Comparison of ENCODE assay signal across 13 mouse cellular contexts in the genomic region with DNA sequence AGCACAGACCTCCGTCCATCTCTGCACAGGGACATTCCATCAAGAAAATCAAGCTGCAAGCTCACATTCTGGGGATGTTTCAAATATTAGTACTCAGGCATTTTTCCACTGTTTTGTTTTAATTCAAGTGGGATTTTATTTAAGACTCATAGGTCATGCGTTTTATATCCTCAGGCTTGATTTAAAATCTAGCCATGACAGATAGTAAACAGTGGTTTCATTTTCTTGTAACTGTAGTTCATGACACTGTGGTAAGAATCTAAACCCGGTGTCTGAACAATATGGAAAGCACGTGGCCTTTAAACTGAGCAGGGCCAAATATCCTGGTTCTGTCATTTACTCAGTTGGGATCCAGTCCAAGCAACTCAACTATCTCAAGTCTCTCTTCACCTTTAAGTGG.
"Had no signal": no experiment of that assay in that cellular context is flagged by ENCODE, and none has a peak within 500 bp of the region (broad histone marks: within the 10 kb centered on the region; RNA-seq: fewer than 3 reads in every experiment).

No protein-coding gene starts in this region.

- H3K36me3 ChIP-seq: limb, embryonic 13.5 days; midbrain, embryonic 12.5 days; neural tube, embryonic 13.5 days; stomach, embryonic 15.5 days had no signal

- H3K9me3 ChIP-seq: limb, embryonic 13.5 days; midbrain, embryonic 12.5 days; neural tube, embryonic 13.5 days; stomach, embryonic 15.5 days had no signal

- H3K4me3 ChIP-seq: limb, embryonic 13.5 days; midbrain, embryonic 12.5 days; neural tube, embryonic 13.5 days; stomach, embryonic 15.5 days had no signal

- DNase-seq: lung, adult 18-20 months; retina, postnatal 1 day; right cerebral cortex, postnatal 4 days; spleen, adult 18-20 months; thymus, adult 2 months; thymus, postnatal 36 days had no signal

- H3K4me1 ChIP-seq: midbrain, embryonic 12.5 days; stomach, embryonic 15.5 days had no signal

- H3K9ac ChIP-seq: limb, embryonic 13.5 days; liver, embryonic 14.5 days; midbrain, embryonic 12.5 days; neural tube, embryonic 13.5 days; stomach, embryonic 15.5 days had no signal

- ATAC-seq: intestine, embryonic 16.5 days; midbrain, embryonic 16.5 days had no signal

- H3K4me2 ChIP-seq: limb, embryonic 13.5 days; midbrain, embryonic 12.5 days; neural tube, embryonic 13.5 days; stomach, embryonic 15.5 days had no signal

- H3K27ac ChIP-seq: limb, embryonic 13.5 days; liver, embryonic 14.5 days; midbrain, embryonic 12.5 days; neural tube, embryonic 13.5 days; stomach, embryonic 15.5 days had no signal

- H3K27me3 ChIP-seq: limb, embryonic 13.5 days; midbrain, embryonic 12.5 days; neural tube, embryonic 13.5 days; stomach, embryonic 15.5 days had no signal
